ENCODE assay signal across 16 mouse cellular contexts in genomic region chr11:76338656-76339055, GRCm38 (mm10).
DNase-seq lines count a peak whose midpoint lies in the region; ATAC-seq and TF ChIP-seq lines count a peak whose summit lies in the region.
"Had no signal": no experiment of that assay in that cellular context is flagged by ENCODE, and none has a peak within 500 bp of the region (broad histone marks: within the 10 kb centered on the region; RNA-seq: fewer than 3 reads in every experiment).

No protein-coding gene starts in this region.

- no peaks in the 10 kb centered on the region for H3K27me3 ChIP-seq in hindbrain, postnatal 0 days (ENCODE audit: insufficient read depth, low read length)
- no peaks in the 10 kb centered on the region for H3K27me3 ChIP-seq in hindbrain, embryonic 11.5 days (ENCODE audit: control insufficient read depth, insufficient read depth, low read length)
- H3K27me3 ChIP-seq in limb, embryonic 10.5 days (ENCODE audit: low read depth, poor library complexity, severe bottlenecking) = no peaks in the 10 kb centered on the region
- H3K27me3 ChIP-seq: heart, embryonic 15.5 days; Patski had no signal

- 60% methylated on average over 8 of the region's 8 CpGs for WGBS in hindbrain, postnatal 0 days
- 93% methylated on average over 8 of the region's 8 CpGs for WGBS in hindbrain, embryonic 11.5 days
- WGBS in limb, embryonic 10.5 days = 95% methylated on average over 8 of the region's 8 CpGs

- intact Hi-C loops in heart, postnatal 14 days (cut with DNase I) = no loop called here

- H3K27ac ChIP-seq in hindbrain, postnatal 0 days = no peak overlapping the region
- H3K27ac ChIP-seq in hindbrain, embryonic 11.5 days (ENCODE audit: low read depth, low read length) = no peak overlapping the region
- H3K27ac ChIP-seq in limb, embryonic 10.5 days = peak overlapping the region; percentile 25; the same call in 1 of the 2 replicates
- H3K27ac ChIP-seq: heart, embryonic 15.5 days; hindbrain, embryonic 14.5 days; midbrain, embryonic 10.5 days had no signal

- H3K36me3 ChIP-seq in hindbrain, postnatal 0 days (ENCODE audit: insufficient read depth, low read length) = no peaks in the 10 kb centered on the region
- H3K36me3 ChIP-seq in hindbrain, embryonic 11.5 days (ENCODE audit: control insufficient read depth, insufficient read depth, low read length) = no peaks in the 10 kb centered on the region
- H3K36me3 ChIP-seq in limb, embryonic 10.5 days = peaks cover 8% of the 10 kb centered on the region; the same call in 1 of the 2 replicates
- H3K36me3 ChIP-seq: heart, embryonic 15.5 days; midbrain, embryonic 10.5 days had no signal

- ATAC-seq in hindbrain, postnatal 0 days = no peak
- ATAC-seq in hindbrain, embryonic 11.5 days (ENCODE audit: low FRiP score) = no peak
- no peak for ATAC-seq in megakaryocyte-erythroid progenitor cell, adult 5-6 weeks (replicated peaks; ENCODE audit: low FRiP score, low TSS enrichment, poor library complexity, severe bottlenecking)
- ATAC-seq: forebrain, embryonic 14.5 days; Patski had no signal

- H3K4me3 ChIP-seq in hindbrain, postnatal 0 days (ENCODE audit: low read length) = no peak overlapping the region
- no peak overlapping the region for H3K4me3 ChIP-seq in hindbrain, embryonic 11.5 days (ENCODE audit: low read depth, low read length)
- no peak overlapping the region for H3K4me3 ChIP-seq in limb, embryonic 10.5 days
- H3K4me3 ChIP-seq: heart, embryonic 15.5 days; midbrain, embryonic 10.5 days had no signal

- H3K9ac ChIP-seq in hindbrain, postnatal 0 days (replicated peaks; ENCODE audit: low read length) = no peak overlapping the region
- no peak overlapping the region for H3K9ac ChIP-seq in hindbrain, embryonic 11.5 days (ENCODE audit: low read depth, low read length)
- H3K9ac ChIP-seq: hindbrain, embryonic 14.5 days had no signal

- no peak for DNase-seq in hindbrain, postnatal 0 days (ENCODE audit: low spot score)
- DNase-seq in hindbrain, embryonic 11.5 days (ENCODE audit: low spot score) = no peak
- peak; percentile 60 for DNase-seq in brain, embryonic 14.5 days (ENCODE audit: low read depth)
- DNase-seq in cerebellum, postnatal 14 days = peak; percentile 76
- no peak for DNase-seq in limb, embryonic 10.5 days (ENCODE audit: low spot score)
- DNase-seq in heart, postnatal 14 days = no peak
- DNase-seq: B cell, adult 2 months; heart, adult 11 months; lung, adult 2 months; thymus, postnatal 4 days had no signal

- H3K4me2 ChIP-seq in hindbrain, postnatal 0 days (ENCODE audit: low read depth, low read length) = 0 out of 2 replicates have a peak overlapping the region, but pooled peaks have one; percentile 10
- H3K4me2 ChIP-seq in hindbrain, embryonic 11.5 days (replicated peaks; ENCODE audit: low read depth, low read length) = no peak overlapping the region
- H3K4me2 ChIP-seq: hindbrain, embryonic 14.5 days had no signal

- peaks cover 3% of the 10 kb centered on the region; the same call in 1 of the 2 replicates for H3K4me1 ChIP-seq in hindbrain, postnatal 0 days (ENCODE audit: insufficient read depth, low read length)
- no peaks in the 10 kb centered on the region; the same call in 1 of the 2 replicates for H3K4me1 ChIP-seq in hindbrain, embryonic 11.5 days (replicated peaks; ENCODE audit: control insufficient read depth, insufficient read depth, low read length)
- H3K4me1 ChIP-seq in limb, embryonic 10.5 days = peaks cover 59% of the 10 kb centered on the region

- TF ChIP-seq CTCF in hindbrain, postnatal 0 days (IDR thresholded peaks at IDR 0.05; ENCODE audit: low read depth) = no peak
- no peak for TF ChIP-seq CTCF in brain, embryonic 14.5 days (IDR thresholded peaks at IDR 0.05; ENCODE audit: borderline replicate concordance, extremely low read depth, insufficient read depth, insufficient read length)

- no peaks in the 10 kb centered on the region for H3K9me3 ChIP-seq in hindbrain, postnatal 0 days (ENCODE audit: low read length)
- no peaks in the 10 kb centered on the region for H3K9me3 ChIP-seq in hindbrain, embryonic 11.5 days (ENCODE audit: control insufficient read depth, low read length)
- H3K9me3 ChIP-seq in limb, embryonic 10.5 days (replicated peaks) = no peaks in the 10 kb centered on the region
- H3K9me3 ChIP-seq: heart, embryonic 15.5 days; midbrain, embryonic 10.5 days had no signal

- TF ChIP-seq POLR2A in brain, embryonic 14.5 days (IDR thresholded peaks at IDR 0.05; ENCODE audit: borderline replicate concordance, extremely low read depth, insufficient read depth, insufficient read length, poor library complexity, severe bottlenecking) = no peak

Comparison
In these comparisons a context has a peak if more than half of its experiments do, and no peak if none do; other contexts are left out.
1. DNase-seq: peak in brain, embryonic 14.5 days (single experiment) and cerebellum, postnatal 14 days (2 of 2); none in hindbrain, postnatal 0 days (single experiment), hindbrain, embryonic 11.5 days (single experiment), limb, embryonic 10.5 days (single experiment) and heart, postnatal 14 days (0 of 2).